Mouse (Mus musculus): ENCODE measurements around the gene Nfe2.
"Not testable (repeated sequence)": the region's sequence is repeated elsewhere in the genome, so short reads cannot be mapped to it uniquely, and the experiment has no call there.

Nfe2 gene

GRCm38 (mm10) chr15:103259162-103259561, 959 bp upstream of the Nfe2 start:
- in situ Hi-C loops (cut with MboI; ENCODE audit: low pct_unique_long_range_greater_than_20kb in 1 of 2, low sequenced_read_pairs in 2 of 2, unreplicated experiment in 1 of 2), result no loop called here

- in situ Hi-C loops (cut with MboI; ENCODE audit: low pct_unique_long_range_greater_than_20kb in 1 of 2, low sequenced_read_pairs in 2 of 2, unreplicated experiment in 1 of 2), result no loop called here
These were observed 1.8 kb downstream of the Nfe2 start for GRCm38 (mm10) chr15:103256210-103256986.

- in situ Hi-C loops (cut with MboI; ENCODE audit: low pct_unique_long_range_greater_than_20kb in 1 of 2, low sequenced_read_pairs in 2 of 2, unreplicated experiment in 1 of 2), result no loop called here
These were observed 3.0 kb downstream of the Nfe2 start for GRCm38 (mm10) chr15:103255169-103255568.

- in situ Hi-C loops (cut with MboI; ENCODE audit: low pct_unique_long_range_greater_than_20kb in 1 of 2, low sequenced_read_pairs in 2 of 2, unreplicated experiment in 1 of 2), result no loop called here
These were observed 4.9 kb downstream of the Nfe2 start for GRCm38 (mm10) chr15:103253352-103253751.

GRCm38 (mm10) chr15:103252660-103253059, 5.5 kb downstream of the Nfe2 start:
- in situ Hi-C loops (cut with MboI; ENCODE audit: low pct_unique_long_range_greater_than_20kb in 1 of 2, low sequenced_read_pairs in 2 of 2, unreplicated experiment in 1 of 2), result no loop called here

- in situ Hi-C loops (cut with MboI; ENCODE audit: low pct_unique_long_range_greater_than_20kb in 1 of 2, low sequenced_read_pairs in 2 of 2, unreplicated experiment in 1 of 2), result no loop called here
These were observed 6.6 kb downstream of the Nfe2 start for GRCm38 (mm10) chr15:103251595-103251994.

- in situ Hi-C loops (cut with MboI; ENCODE audit: low pct_unique_long_range_greater_than_20kb in 1 of 2, low sequenced_read_pairs in 2 of 2, unreplicated experiment in 1 of 2), result no loop called here
These were observed 7.9 kb downstream of the Nfe2 start for GRCm38 (mm10) chr15:103250195-103250740.

- in situ Hi-C loops (cut with MboI; ENCODE audit: low pct_unique_long_range_greater_than_20kb in 1 of 2, low sequenced_read_pairs in 2 of 2, unreplicated experiment in 1 of 2), result not testable (repeated sequence)
These were observed 8.7 kb downstream of the Nfe2 start for GRCm38 (mm10) chr15:103249511-103249910.

- in situ Hi-C loops (cut with MboI; ENCODE audit: low pct_unique_long_range_greater_than_20kb in 1 of 2, low sequenced_read_pairs in 2 of 2, unreplicated experiment in 1 of 2), result no loop called here
These were observed 9.5 kb downstream of the Nfe2 start for GRCm38 (mm10) chr15:103248401-103249313.

- in situ Hi-C loops (cut with MboI; ENCODE audit: low pct_unique_long_range_greater_than_20kb in 1 of 2, low sequenced_read_pairs in 2 of 2, unreplicated experiment in 1 of 2), result no loop called here
These were observed 10.3 kb downstream of the Nfe2 start for GRCm38 (mm10) chr15:103247782-103248400.

GRCm38 (mm10) chr15:103247078-103247781, 11.0 kb downstream of the Nfe2 start:
- in situ Hi-C loops (cut with MboI; ENCODE audit: low pct_unique_long_range_greater_than_20kb in 1 of 2, low sequenced_read_pairs in 2 of 2, unreplicated experiment in 1 of 2), result no loop called here

GRCm38 (mm10) chr15:103245616-103246015, 12.6 kb downstream of the Nfe2 start:
- in situ Hi-C loops (cut with MboI; ENCODE audit: low pct_unique_long_range_greater_than_20kb in 1 of 2, low sequenced_read_pairs in 2 of 2, unreplicated experiment in 1 of 2), result no loop called here

GRCm38 (mm10) chr15:103242885-103243284, 15.3 kb downstream of the Nfe2 start:
- in situ Hi-C loops (cut with MboI; ENCODE audit: low pct_unique_long_range_greater_than_20kb in 1 of 2, low sequenced_read_pairs in 2 of 2, unreplicated experiment in 1 of 2), result no loop called here

GRCm38 (mm10) chr15:103241071-103242018, 16.9 kb downstream of the Nfe2 start:
- in situ Hi-C loops (cut with MboI; ENCODE audit: low pct_unique_long_range_greater_than_20kb in 1 of 2, low sequenced_read_pairs in 2 of 2, unreplicated experiment in 1 of 2), result not testable (repeated sequence)

- in situ Hi-C loops (cut with MboI; ENCODE audit: low pct_unique_long_range_greater_than_20kb in 1 of 2, low sequenced_read_pairs in 2 of 2, unreplicated experiment in 1 of 2), result no loop called here
These were observed 17.8 kb downstream of the Nfe2 start, which contains the start of gene Hnrnpa1 for GRCm38 (mm10) chr15:103240160-103241028. TSS of gene Hnrnpa1 (plus strand) at chr15:103240432.

GRCm38 (mm10) chr15:103239685-103240159, 18.5 kb downstream of the Nfe2 start, which contains the start of gene Cbx5:
TSS of gene Cbx5 (minus strand) at chr15:103239816.
- in situ Hi-C loops (cut with MboI; ENCODE audit: low pct_unique_long_range_greater_than_20kb in 1 of 2, low sequenced_read_pairs in 2 of 2, unreplicated experiment in 1 of 2), result no loop called here

Data from mouse embryonic stem cell (cell line).